Mouse (Mus musculus) gastrocnemius, postnatal 14 days (tissue): ENCODE measurements around the gene Olfr1019. TPM values are rescaled to one million over a fixed set of nuclear protein-coding genes. Genes with fewer than 3 reads are reported as not detected.

ENCODE experiments used
- DNase-seq: peaks from one replicate; pipeline ENCODE4 v3.0.0; 2021; ENCODE audit warnings: mixed read lengths
- intact Hi-C: fragments of 180-260 bp; cut with DNase I; formaldehyde crosslinking; loops from one replicate; pipeline ENCODE4 v1.15.1; 2025; ENCODE audit warnings: low total_unique reads
- long read RNA-seq, 2 experiments: library from polyadenylated mRNA; stranded (forward); transcript quantifications; one replicate each; pipeline ENCODE4 v2.0.0; 2021
- total RNA-seq, 2 experiments: library from RNA; stranded (reverse); gene quantifications; 2 replicates each; pipeline ENCODE4 v1.2.3; 2021

Gene Olfr1019
- total RNA-seq = not detected
- long read RNA-seq, experiment 1 = 0 reads
- long read RNA-seq, experiment 2 = 0 reads

- intact Hi-C loops = no loop called here
- no peak for DNase-seq
These were observed at the start of gene Olfr1019 for GRCm38 (mm10) chr2:85845383-85845782. Gene Olfr1019 (minus strand): TSS chr2:85845483.

DNA sequence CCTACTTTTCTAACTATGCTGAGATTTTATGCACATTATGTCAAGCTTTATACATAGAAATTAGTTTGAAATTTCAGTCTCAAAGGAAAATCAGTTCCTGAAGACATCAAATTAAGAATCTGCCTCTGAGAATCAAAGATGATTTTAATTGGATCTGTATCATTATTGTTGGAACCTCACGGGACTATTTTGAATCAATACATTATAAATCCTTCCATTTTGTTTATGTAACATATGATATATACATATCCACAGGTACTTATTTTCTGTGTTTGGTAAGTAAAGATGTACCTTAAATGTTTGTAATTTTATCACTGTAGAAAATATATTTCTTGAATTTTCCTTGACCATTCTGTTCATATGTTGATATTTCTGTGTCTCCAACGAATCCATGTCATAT lies 40.1 kb upstream of the Olfr1019 start, which contains the start of gene Olfr1023:
Olfr1023 (plus strand) TSS at position 301 of the 400 bp plus-strand sequence.
- no peak for DNase-seq
- intact Hi-C loops = no loop called here

DNA sequence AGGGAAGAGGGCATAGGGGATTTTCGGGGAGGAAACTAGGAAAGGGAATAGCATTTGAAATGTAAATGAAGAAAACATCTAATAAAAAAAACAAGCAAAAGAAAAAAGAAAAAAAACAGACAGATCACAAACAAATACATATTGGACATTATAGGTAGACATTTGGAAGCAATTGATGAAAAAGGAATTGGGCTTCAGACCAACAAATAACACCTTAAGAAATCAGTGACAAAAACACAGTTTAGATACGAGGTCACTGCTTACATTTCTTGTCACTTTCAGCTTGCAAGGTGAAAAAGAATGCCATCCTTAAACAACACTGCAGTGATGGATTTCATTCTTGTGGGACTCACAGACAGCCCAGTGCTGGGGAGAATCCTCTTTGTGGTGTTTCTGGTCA lies 23.0 kb upstream of the Olfr1019 start, which contains the start of gene Olfr1022:
Olfr1022 (plus strand) TSS at position 301 of the 400 bp plus-strand sequence.
- intact Hi-C loops = no loop called here
- DNase-seq = no peak

DNA sequence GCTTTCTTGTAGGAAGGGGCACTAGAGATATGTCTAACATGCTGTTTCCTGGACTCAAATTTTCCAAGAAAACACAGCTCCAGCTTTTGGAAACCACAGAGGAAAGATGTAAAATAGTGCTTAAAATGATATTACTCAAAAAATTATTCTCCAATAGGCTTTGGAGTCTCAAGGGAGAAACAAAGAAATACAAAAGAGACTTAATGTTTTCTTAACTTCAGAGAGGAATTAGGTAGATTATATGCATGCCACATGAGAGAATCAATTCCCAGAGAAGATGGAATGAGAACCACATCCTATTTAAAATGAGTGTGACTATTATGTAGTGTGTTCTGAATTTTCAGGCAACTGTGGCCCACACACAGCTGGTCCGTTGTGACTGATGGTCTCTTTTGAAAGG lies 1.4 kb upstream of the Olfr1019 start, which contains the start of gene Olfr1020:
Olfr1020 (plus strand) TSS at position 301 of the 400 bp plus-strand sequence.
- DNase-seq = no peak
- intact Hi-C loops = no loop called here

- intact Hi-C loops = no loop called here
- no peak for DNase-seq
These were observed 27.1 kb downstream of the Olfr1019 start, which contains the start of gene Olfr1018 for GRCm38 (mm10) chr2:85818179-85818578. Gene Olfr1018 (plus strand): TSS chr2:85818479.

DNA sequence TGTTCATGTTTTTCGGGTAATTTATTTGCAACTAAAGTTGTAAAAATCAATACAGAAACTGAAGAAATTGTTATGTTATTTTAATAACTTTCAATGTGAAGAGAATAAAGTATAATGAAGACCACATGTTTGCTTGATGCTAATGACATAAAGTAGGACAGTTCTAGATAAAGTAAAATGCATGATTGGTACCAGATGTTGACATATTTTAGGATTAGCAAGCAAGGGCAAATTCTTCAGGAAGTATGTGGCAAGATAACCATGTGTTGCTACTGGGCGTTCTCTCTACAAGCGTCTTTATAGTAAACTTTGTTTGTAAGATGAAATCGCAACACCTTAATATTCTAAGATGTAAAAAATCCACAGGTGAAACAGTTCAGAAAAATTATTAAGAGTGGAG lies 40.8 kb downstream of the Olfr1019 start:
- intact Hi-C loops = no loop called here
- DNase-seq = no peak

- DNase-seq = no peak
- intact Hi-C loops = no loop called here
These were observed 42.8 kb downstream of the Olfr1019 start, which contains the start of gene Olfr1016 for GRCm38 (mm10) chr2:85802444-85802843. Gene Olfr1016 (minus strand): TSS chr2:85802544.

DNA sequence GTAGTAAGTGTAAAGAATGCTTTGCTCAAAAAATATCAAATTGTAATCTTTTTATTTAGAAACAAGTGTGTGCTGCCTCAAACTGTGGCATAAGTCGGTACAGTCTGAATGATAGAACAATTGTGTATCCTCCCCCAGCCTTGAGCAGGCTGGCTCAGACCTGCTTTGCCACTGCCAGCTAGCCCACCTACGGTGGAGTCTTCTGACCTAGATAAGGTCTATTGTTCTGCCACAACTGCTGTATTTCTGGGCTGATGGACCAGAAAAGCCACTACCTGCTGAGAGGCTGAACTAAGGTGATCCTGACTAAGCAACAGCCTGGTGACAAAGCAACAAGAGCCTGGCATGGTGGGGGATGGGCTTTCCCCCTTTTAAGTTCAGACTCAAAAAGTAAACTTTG lies 53.0 kb downstream of the Olfr1019 start:
- intact Hi-C loops = no loop called here

More for the DNA sequence above, 53.0 kb downstream of the Olfr1019 start:
- no peak for DNase-seq

Other genes starting within 250 kb of the Olfr1019 start
- not detected for gene Olfr1000, start 233.6 kb downstream of the Olfr1019 start, total RNA-seq
- gene Olfr1002, start 194.8 kb downstream of the Olfr1019 start, total RNA-seq = not detected
- not detected for gene Olfr154, start 181.0 kb downstream of the Olfr1019 start, total RNA-seq
- gene Olfr1006, start 166.7 kb downstream of the Olfr1019 start, total RNA-seq = not detected
- not detected for gene Olfr1008, start 156.1 kb downstream of the Olfr1019 start, total RNA-seq
- not detected for gene Olfr1009, start 130.1 kb downstream of the Olfr1019 start, total RNA-seq
- gene Olfr1012, start 82.7 kb downstream of the Olfr1019 start, total RNA-seq = not detected
- not detected for gene Olfr1013, start 78.4 kb downstream of the Olfr1019 start, total RNA-seq
- not detected for gene Olfr1014, start 72.8 kb downstream of the Olfr1019 start, total RNA-seq
- gene Olfr1015, start 63.5 kb downstream of the Olfr1019 start, total RNA-seq = not detected
- gene Olfr1016, start 42.9 kb downstream of the Olfr1019 start, total RNA-seq = not detected
- not detected for gene Olfr1018, start 27.0 kb downstream of the Olfr1019 start, total RNA-seq
- gene Olfr1020, start 1.5 kb upstream of the Olfr1019 start, total RNA-seq = not detected
- gene Olfr1022, start 23.1 kb upstream of the Olfr1019 start, total RNA-seq = not detected
- not detected for gene Olfr1023, start 40.2 kb upstream of the Olfr1019 start, total RNA-seq
- gene Olfr1024, start 59.6 kb upstream of the Olfr1019 start, total RNA-seq = not detected
- not detected for gene Olfr1025-ps1, start 69.7 kb upstream of the Olfr1019 start, total RNA-seq
- not detected for gene Olfr1026, start 76.1 kb upstream of the Olfr1019 start, total RNA-seq
- not detected for gene Olfr1028, start 105.0 kb upstream of the Olfr1019 start, total RNA-seq
- gene Olfr1029, start 128.4 kb upstream of the Olfr1019 start, total RNA-seq = not detected
- gene Olfr1030, start 133.8 kb upstream of the Olfr1019 start, total RNA-seq = not detected
- gene Olfr1031, start 144.8 kb upstream of the Olfr1019 start, total RNA-seq = not detected
- gene Olfr1032, start 160.1 kb upstream of the Olfr1019 start, total RNA-seq = not detected
- gene Olfr1033, start 175.2 kb upstream of the Olfr1019 start, total RNA-seq = under 1 TPM in 1 of 2 experiments, not detected in 1; 0.64 TPM
- gene Olfr1034, start 200.4 kb upstream of the Olfr1019 start, total RNA-seq = not detected
- not detected for gene Olfr1036, start 228.5 kb upstream of the Olfr1019 start, total RNA-seq
- not detected for gene Olfr1037, start 241.9 kb upstream of the Olfr1019 start, total RNA-seq